Mouse (Mus musculus): ENCODE data around the gene Snd1. TPM values are rescaled to one million over a fixed set of nuclear protein-coding genes. Genes with fewer than 3 reads are reported as not detected.

Snd1 gene
- total and polyA plus RNA-seq, 3 experiments, result 97.4 to 153 (median 109) TPM

GRCm38 (mm10) chr6:28542298-28542701 is 67.4 kb downstream of the Snd1 start:
- no peaks in the 10 kb centered on the region for H3K27me3 ChIP-seq (ENCODE audit: insufficient read depth, low read length)
- DNase-seq (ENCODE audit: low spot score) (no peak), ATAC-seq (ENCODE audit: extremely low read depth, insufficient number of reproducible peaks, low FRiP score, poor library complexity, severe bottlenecking) (no peak)
- H3K9me3 ChIP-seq (replicated peaks), result no peaks in the 10 kb centered on the region
- no peaks in the 10 kb centered on the region for H3K4me1 ChIP-seq (ENCODE audit: insufficient read depth, low read depth, low read length)
- no peak overlapping the region for H3K4me3 ChIP-seq (ENCODE audit: low read depth, low read length)
- H3K36me3 ChIP-seq (replicated peaks), result peaks cover 89% of the 10 kb centered on the region
- TF ChIP-seq POLR2AphosphoS5 (IDR thresholded peaks at IDR 0.05; ENCODE audit: insufficient replicate concordance, low read depth, low read length) (no peak), GATA1 (IDR thresholded peaks at IDR 0.05; ENCODE audit: borderline replicate concordance, low read length) (no peak), GATA2 (IDR thresholded peaks at IDR 0.05; ENCODE audit: borderline replicate concordance, low read depth, low read length) (no peak), CTCF (IDR thresholded peaks at IDR 0.05; ENCODE audit: low read depth, low read length) (no peak), TAL1 (conservative IDR thresholded peaks at IDR 0.05; ENCODE audit: low read depth, low read length) (no peak)

- no peak for TF ChIP-seq POLR2AphosphoS5 (IDR thresholded peaks at IDR 0.05; ENCODE audit: insufficient replicate concordance, low read depth, low read length)
- no peak for TF ChIP-seq GATA2 (IDR thresholded peaks at IDR 0.05; ENCODE audit: borderline replicate concordance, low read depth, low read length)
- H3K9me3 ChIP-seq (replicated peaks), result no peaks in the 10 kb centered on the region
- H3K36me3 ChIP-seq (replicated peaks), result peaks cover 92% of the 10 kb centered on the region
- DNase-seq (ENCODE audit: low spot score) (no peak), ATAC-seq (ENCODE audit: extremely low read depth, insufficient number of reproducible peaks, low FRiP score, poor library complexity, severe bottlenecking) (no peak)
- H3K4me3 ChIP-seq (ENCODE audit: low read depth, low read length), result no peak overlapping the region
- H3K4me1 ChIP-seq (ENCODE audit: insufficient read depth, low read depth, low read length), result no peaks in the 10 kb centered on the region
- no peaks in the 10 kb centered on the region for H3K27me3 ChIP-seq (ENCODE audit: insufficient read depth, low read length)
Observed at GRCm38 (mm10) chr6:28546943-28547342, 72.0 kb downstream of the Snd1 start.

- no peak overlapping the region for H3K4me3 ChIP-seq (ENCODE audit: low read depth, low read length)
- DNase-seq (ENCODE audit: low spot score), result no peak
- no peaks in the 10 kb centered on the region for H3K4me1 ChIP-seq (ENCODE audit: insufficient read depth, low read depth, low read length)
- peaks cover 94% of the 10 kb centered on the region for H3K36me3 ChIP-seq (replicated peaks)
- TF ChIP-seq GATA2 (IDR thresholded peaks at IDR 0.05; ENCODE audit: borderline replicate concordance, low read depth, low read length), result no peak
- no peak for ATAC-seq (ENCODE audit: extremely low read depth, insufficient number of reproducible peaks, low FRiP score, poor library complexity, severe bottlenecking)
- H3K9me3 ChIP-seq (replicated peaks), result no peaks in the 10 kb centered on the region
- H3K27me3 ChIP-seq (ENCODE audit: insufficient read depth, low read length), result no peaks in the 10 kb centered on the region
Observed at GRCm38 (mm10) chr6:28549374-28549773, 74.4 kb downstream of the Snd1 start.

GRCm38 (mm10) chr6:28550255-28551004 is 75.5 kb downstream of the Snd1 start:
- no peaks in the 10 kb centered on the region for H3K27me3 ChIP-seq (ENCODE audit: insufficient read depth, low read length)
- ATAC-seq (ENCODE audit: extremely low read depth, insufficient number of reproducible peaks, low FRiP score, poor library complexity, severe bottlenecking) (no peak), DNase-seq (ENCODE audit: low spot score) (no peak)
- no peak overlapping the region for H3K4me3 ChIP-seq (ENCODE audit: low read depth, low read length)
- peaks cover 97% of the 10 kb centered on the region for H3K36me3 ChIP-seq (replicated peaks)
- no peaks in the 10 kb centered on the region for H3K9me3 ChIP-seq (replicated peaks)
- no peak for TF ChIP-seq CTCF (IDR thresholded peaks at IDR 0.05; ENCODE audit: low read depth, low read length)
- no peak for TF ChIP-seq POLR2AphosphoS5 (IDR thresholded peaks at IDR 0.05; ENCODE audit: insufficient replicate concordance, low read depth, low read length)
- no peak for TF ChIP-seq TAL1 (conservative IDR thresholded peaks at IDR 0.05; ENCODE audit: low read depth, low read length)
- TF ChIP-seq GATA1 (IDR thresholded peaks at IDR 0.05; ENCODE audit: borderline replicate concordance, low read length), result no peak
- TF ChIP-seq GATA2 (IDR thresholded peaks at IDR 0.05; ENCODE audit: borderline replicate concordance, low read depth, low read length), result no peak
- H3K4me1 ChIP-seq (ENCODE audit: insufficient read depth, low read depth, low read length), result no peaks in the 10 kb centered on the region

- peaks cover 91% of the 10 kb centered on the region for H3K36me3 ChIP-seq (replicated peaks)
- no peaks in the 10 kb centered on the region for H3K4me1 ChIP-seq (ENCODE audit: insufficient read depth, low read depth, low read length)
- H3K9me3 ChIP-seq (replicated peaks), result no peaks in the 10 kb centered on the region
- H3K4me3 ChIP-seq (ENCODE audit: low read depth, low read length), result no peak overlapping the region
- ATAC-seq (ENCODE audit: extremely low read depth, insufficient number of reproducible peaks, low FRiP score, poor library complexity, severe bottlenecking), result no peak
- TF ChIP-seq TAL1 (conservative IDR thresholded peaks at IDR 0.05; ENCODE audit: low read depth, low read length) (no peak), GATA1 (IDR thresholded peaks at IDR 0.05; ENCODE audit: borderline replicate concordance, low read length) (no peak), CTCF (IDR thresholded peaks at IDR 0.05; ENCODE audit: low read depth, low read length) (no peak), GATA2 (IDR thresholded peaks at IDR 0.05; ENCODE audit: borderline replicate concordance, low read depth, low read length) (no peak), POLR2AphosphoS5 (IDR thresholded peaks at IDR 0.05; ENCODE audit: insufficient replicate concordance, low read depth, low read length) (no peak)
- DNase-seq (ENCODE audit: low spot score), result no peak
- no peaks in the 10 kb centered on the region for H3K27me3 ChIP-seq (ENCODE audit: insufficient read depth, low read length)
Observed at GRCm38 (mm10) chr6:28554470-28554869, 79.5 kb downstream of the Snd1 start.

- Histone ChIP-seq H3K27me3 (ENCODE audit: insufficient read depth, low read length) (no peaks in the 10 kb centered on the region), H3K4me1 (ENCODE audit: insufficient read depth, low read depth, low read length) (no peaks in the 10 kb centered on the region), H3K36me3 (replicated peaks) (peaks cover 88% of the 10 kb centered on the region), H3K4me3 (ENCODE audit: low read depth, low read length) (no peak overlapping the region), H3K9me3 (replicated peaks) (no peaks in the 10 kb centered on the region)
- ATAC-seq (ENCODE audit: extremely low read depth, insufficient number of reproducible peaks, low FRiP score, poor library complexity, severe bottlenecking) (no peak), DNase-seq (ENCODE audit: low spot score) (no peak)
- TF ChIP-seq POLR2AphosphoS5 (IDR thresholded peaks at IDR 0.05; ENCODE audit: insufficient replicate concordance, low read depth, low read length) (no peak), TAL1 (conservative IDR thresholded peaks at IDR 0.05; ENCODE audit: low read depth, low read length) (no peak), GATA1 (IDR thresholded peaks at IDR 0.05; ENCODE audit: borderline replicate concordance, low read length) (no peak), CTCF (IDR thresholded peaks at IDR 0.05; ENCODE audit: low read depth, low read length) (no peak), GATA2 (IDR thresholded peaks at IDR 0.05; ENCODE audit: borderline replicate concordance, low read depth, low read length) (no peak)
Observed at GRCm38 (mm10) chr6:28555002-28555401, 80.1 kb downstream of the Snd1 start.

Data from G1E (cell line).